Mouse (Mus musculus) retina, postnatal 1 day (tissue): ENCODE measurements around the gene Usp24.

Source experiments
- DNase-seq: peaks from one replicate; pipeline ENCODE4 v3.0.0-alpha.2; 2012

Gene Usp24

GRCm38 (mm10) chr4:106315921-106316350 lies at the start of gene Usp24:
Usp24 (plus strand) TSS chr4:106316213.
- peak; percentile 86 for DNase-seq

GRCm38 (mm10) chr4:106276937-106277336 lies 39.1 kb upstream of the Usp24 start:
- DNase-seq = peak; percentile 15

GRCm38 (mm10) chr4:106279177-106279576 lies 36.8 kb upstream of the Usp24 start:
- DNase-seq = no peak

GRCm38 (mm10) chr4:106281128-106281491 lies 34.9 kb upstream of the Usp24 start:
- no peak for DNase-seq

GRCm38 (mm10) chr4:106281492-106282122 lies 34.4 kb upstream of the Usp24 start:
- DNase-seq = no peak

- DNase-seq = no peak
These were observed 33.9 kb upstream of the Usp24 start for GRCm38 (mm10) chr4:106282123-106282510.

GRCm38 (mm10) chr4:106286958-106287743 lies 28.9 kb upstream of the Usp24 start:
- no peak for DNase-seq

- no peak for DNase-seq
These were observed 25.8 kb upstream of the Usp24 start for GRCm38 (mm10) chr4:106290201-106290600.

- DNase-seq = no peak
These were observed 23.2 kb upstream of the Usp24 start for GRCm38 (mm10) chr4:106292823-106293222.

GRCm38 (mm10) chr4:106293378-106294090 lies 22.5 kb upstream of the Usp24 start:
- DNase-seq = no peak

GRCm38 (mm10) chr4:106295696-106296095 lies 20.3 kb upstream of the Usp24 start:
- no peak for DNase-seq

- DNase-seq = no peak
These were observed 19.5 kb upstream of the Usp24 start for GRCm38 (mm10) chr4:106296412-106297086.

GRCm38 (mm10) chr4:106301346-106301745 lies 14.7 kb upstream of the Usp24 start:
- DNase-seq = no peak

GRCm38 (mm10) chr4:106308090-106308489 lies 7.9 kb upstream of the Usp24 start:
- no peak for DNase-seq

- no peak for DNase-seq
These were observed 3.4 kb upstream of the Usp24 start for GRCm38 (mm10) chr4:106312651-106313050.

GRCm38 (mm10) chr4:106313070-106313469 lies 2.9 kb upstream of the Usp24 start:
- DNase-seq = no peak

GRCm38 (mm10) chr4:106313874-106314273 lies 2.1 kb upstream of the Usp24 start:
- DNase-seq = no peak

- no peak for DNase-seq
These were observed 1.7 kb upstream of the Usp24 start for GRCm38 (mm10) chr4:106314291-106314690.

- DNase-seq = peak; percentile 70
These were observed 552 bp downstream of the Usp24 start for GRCm38 (mm10) chr4:106316351-106317178.

GRCm38 (mm10) chr4:106317179-106318055 lies 1.4 kb downstream of the Usp24 start:
- peak; percentile 33 for DNase-seq

GRCm38 (mm10) chr4:106318208-106318607 lies 2.2 kb downstream of the Usp24 start:
- no peak for DNase-seq
